Mouse (Mus musculus): ENCODE results near the gene Kbtbd13.

DNA sequence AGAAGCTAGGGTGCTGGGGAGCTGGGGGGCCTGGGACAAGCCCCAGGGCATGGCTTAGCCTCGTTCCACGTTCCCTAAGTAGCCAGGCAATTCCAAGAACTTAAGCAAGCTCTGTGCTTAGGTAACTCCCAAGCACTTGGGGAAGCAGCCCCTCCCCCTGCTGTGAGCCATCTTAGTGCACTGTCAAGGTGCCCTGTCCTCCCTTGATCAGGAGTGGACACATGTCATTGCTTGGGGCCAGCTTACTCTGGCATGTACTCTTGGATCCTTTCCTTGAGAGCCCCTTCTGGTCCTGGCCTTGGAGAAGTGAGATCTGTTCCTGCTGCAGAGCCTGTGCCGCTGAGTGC is 8.7 kb downstream of the Kbtbd13 start:
- TF ChIP-seq POLR2A (IDR thresholded peaks at IDR 0.05; ENCODE audit: borderline replicate concordance, low read depth, low read length) (no peak), CTCF (IDR thresholded peaks at IDR 0.05; ENCODE audit: low read depth, low read length) (no peak)

All from bone marrow macrophage, adult 2 months (primary cell).